Mouse (Mus musculus): ENCODE data around the gene Ankrd2. TPM values are rescaled to one million over a fixed set of nuclear protein-coding genes. Genes with fewer than 3 reads are reported as not detected.

The Ankrd2 gene
- total and polyA plus RNA-seq, 3 experiments, result not detected

DNA sequence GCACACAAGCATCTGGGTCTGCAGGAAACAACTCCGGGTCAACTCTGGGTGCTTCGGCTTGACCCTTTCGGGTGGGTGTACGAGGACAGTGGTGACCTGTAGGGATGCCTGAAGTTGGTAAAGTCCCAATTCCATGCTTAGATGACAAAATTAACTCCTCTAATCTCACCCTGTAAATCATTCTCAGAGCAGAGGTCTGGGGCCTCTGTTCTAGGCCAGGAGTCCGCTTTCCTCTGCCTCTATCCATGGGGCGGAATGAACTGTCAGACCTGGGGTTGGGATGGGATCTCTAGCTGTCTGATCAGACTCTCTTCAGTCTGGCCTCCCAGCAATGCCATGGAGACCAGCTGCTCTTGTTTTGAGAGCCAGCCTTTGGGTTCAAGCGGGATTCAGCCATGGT lies 25.6 kb downstream of the Ankrd2 start:
- H3K79me2 ChIP-seq (ENCODE audit: control insufficient read depth, insufficient read depth, low read length, poor library complexity), result no peaks in the 10 kb centered on the region
- peaks cover 23 to 41% of the 10 kb centered on the region in 2 experiments for H3K27me3 ChIP-seq (ENCODE audit: control insufficient read depth in 1 of 2, insufficient read depth in 2 of 2, low read length in 2 of 2)
- DNase-seq (ENCODE audit: low read depth, low spot score), result no peak
- no peak overlapping the region for H3K4me3 ChIP-seq (ENCODE audit: control insufficient read depth in 1 of 2, insufficient read depth in 1 of 2, low read depth in 2 of 2, low read length in 2 of 2)
- no peak overlapping the region for H3K27ac ChIP-seq (ENCODE audit: control insufficient read depth, low read depth, low read length)
- no peaks in the 10 kb centered on the region for H3K9me3 ChIP-seq (replicated peaks; ENCODE audit: insufficient read depth, low read length)
- no peaks in the 10 kb centered on the region for H3K36me3 ChIP-seq (ENCODE audit: control insufficient read depth in 1 of 2, insufficient read depth in 2 of 2, low read length in 2 of 2)
- H3K9ac ChIP-seq (ENCODE audit: control insufficient read depth, low read depth, low read length, poor library complexity, severe bottlenecking), result no peak overlapping the region
- H3K4me1 ChIP-seq (ENCODE audit: control insufficient read depth in 1 of 2, insufficient read depth in 2 of 2, low read length in 2 of 2), result no peaks in the 10 kb centered on the region
- TF ChIP-seq POLR2A (IDR thresholded peaks at IDR 0.05; ENCODE audit: control insufficient read depth in 1 of 2, insufficient read depth in 1 of 2, low read depth in 1 of 2, low read length in 2 of 2, poor library complexity in 1 of 2) (no peak), UBTF (IDR thresholded peaks at IDR 0.05; ENCODE audit: borderline replicate concordance, insufficient read depth, low read depth, low read length) (no peak), MYB (IDR thresholded peaks at IDR 0.05; ENCODE audit: low read depth, low read length) (no peak), JUND (IDR thresholded peaks at IDR 0.05; ENCODE audit: low read depth, low read length) (no peak), MAFK (IDR thresholded peaks at IDR 0.05; ENCODE audit: borderline replicate concordance, low read depth, low read length) (no peak), RAD21 (IDR thresholded peaks at IDR 0.05; ENCODE audit: low read depth, low read length) (no peak), MAX (IDR thresholded peaks at IDR 0.05; ENCODE audit: low read length) (no peak), ZKSCAN1 (IDR thresholded peaks at IDR 0.05; ENCODE audit: low read depth, low read length) (no peak), SIN3A (IDR thresholded peaks at IDR 0.05; ENCODE audit: low read length) (no peak), MXI1 (IDR thresholded peaks at IDR 0.05; ENCODE audit: low read depth, low read length) (no peak), CTCF (IDR thresholded peaks at IDR 0.05 in 2 of 3, conservative IDR thresholded peaks at IDR 0.05 in 1 of 3; ENCODE audit: control insufficient read depth in 1 of 3, insufficient read depth in 1 of 3, low read depth in 2 of 3, low read length in 3 of 3, poor library complexity in 1 of 3, severe bottlenecking in 1 of 3) (no peak), ZNF384 (IDR thresholded peaks at IDR 0.05; ENCODE audit: low read depth, low read length) (no peak), E2F4 (IDR thresholded peaks at IDR 0.05; ENCODE audit: borderline replicate concordance, low read depth, low read length) (no peak), HCFC1 (IDR thresholded peaks at IDR 0.05; ENCODE audit: low read depth, low read length) (no peak), POLR2AphosphoS5 (IDR thresholded peaks at IDR 0.05; ENCODE audit: borderline replicate concordance, low read depth, low read length) (no peak)

DNA sequence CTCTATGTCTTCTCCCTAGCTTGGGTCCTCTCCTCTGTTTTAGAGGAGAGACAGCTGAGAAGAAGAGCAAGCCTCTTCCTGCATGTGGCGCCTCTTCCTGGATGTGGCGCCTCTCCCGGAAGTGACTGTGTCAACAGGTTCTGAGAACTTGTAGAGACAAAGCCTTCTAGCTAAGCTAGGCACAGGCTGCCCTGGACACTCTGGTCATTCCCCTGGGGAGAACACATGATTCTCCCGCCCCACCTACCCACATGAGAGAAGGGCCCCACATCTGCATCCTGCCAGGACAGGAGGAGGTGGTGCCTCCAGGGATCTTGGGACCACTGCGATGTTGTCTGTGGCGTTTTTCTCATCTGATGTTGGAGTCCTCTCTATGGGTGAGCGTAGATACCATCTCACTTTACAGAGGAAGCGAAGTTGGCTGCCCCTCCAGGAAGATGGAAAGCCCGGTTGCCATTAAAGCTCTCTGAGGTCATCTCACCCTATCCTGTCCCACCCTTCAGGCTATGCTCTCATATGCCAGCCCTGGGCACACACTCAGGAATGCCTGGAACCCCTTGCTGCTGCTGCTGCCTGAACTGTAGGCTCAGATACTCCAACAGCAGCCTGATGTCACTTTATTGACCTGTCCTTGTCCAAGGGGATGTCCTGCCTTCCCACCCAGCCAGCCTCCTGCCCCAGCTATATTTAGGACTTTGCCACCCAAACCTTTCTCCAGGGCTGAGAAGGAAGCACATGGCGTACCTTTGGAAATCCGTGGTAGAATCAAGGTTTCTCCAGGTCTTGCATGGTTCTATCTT lies 32.8 kb downstream of the Ankrd2 start:
- no peaks in the 10 kb centered on the region for H3K4me1 ChIP-seq (ENCODE audit: control insufficient read depth in 1 of 2, insufficient read depth in 2 of 2, low read length in 2 of 2)
- peaks cover 20 to 32% of the 10 kb centered on the region in 2 experiments for H3K27me3 ChIP-seq (ENCODE audit: control insufficient read depth in 1 of 2, insufficient read depth in 2 of 2, low read length in 2 of 2)
- H3K36me3 ChIP-seq (ENCODE audit: control insufficient read depth in 1 of 2, insufficient read depth in 2 of 2, low read length in 2 of 2), result no peaks in the 10 kb centered on the region
- DNase-seq (ENCODE audit: low read depth, low spot score), result no peak
- H3K9me3 ChIP-seq (replicated peaks; ENCODE audit: insufficient read depth, low read length), result no peaks in the 10 kb centered on the region
- TF ChIP-seq KAT2A (conservative IDR thresholded peaks at IDR 0.05; ENCODE audit: low read depth, low read length), result no peak
- TF ChIP-seq CHD2 (IDR thresholded peaks at IDR 0.05; ENCODE audit: low read length), result no peak
- no peak for TF ChIP-seq CTCF (IDR thresholded peaks at IDR 0.05 in 2 of 3, conservative IDR thresholded peaks at IDR 0.05 in 1 of 3; ENCODE audit: control insufficient read depth in 1 of 3, insufficient read depth in 1 of 3, low read depth in 2 of 3, low read length in 3 of 3, poor library complexity in 1 of 3, severe bottlenecking in 1 of 3)
- TF ChIP-seq MXI1 (IDR thresholded peaks at IDR 0.05; ENCODE audit: low read depth, low read length), result no peak
- no peak overlapping the region for H3K9ac ChIP-seq (ENCODE audit: control insufficient read depth, low read depth, low read length, poor library complexity, severe bottlenecking)
- H3K27ac ChIP-seq (ENCODE audit: control insufficient read depth, low read depth, low read length), result no peak overlapping the region
- H3K79me2 ChIP-seq (ENCODE audit: control insufficient read depth, insufficient read depth, low read length, poor library complexity), result no peaks in the 10 kb centered on the region
- no peak overlapping the region for H3K4me3 ChIP-seq (ENCODE audit: control insufficient read depth in 1 of 2, insufficient read depth in 1 of 2, low read depth in 2 of 2, low read length in 2 of 2)

All from MEL (cell line).